Mouse (Mus musculus) ES-Bruce4 (cell line): Measurements from ENCODE around the gene Trip11. TPM values are rescaled to one million over a fixed set of nuclear protein-coding genes. Genes with fewer than 3 reads are reported as not detected.

Source experiments
- H3K27ac ChIP-seq: 2 replicates; pipeline ENCODE4 v1.5.1; 2012; ENCODE audit warnings: low read length, inconsistent platforms; ENCODE audit not compliant: insufficient read depth
- H3K27me3 ChIP-seq: 2 replicates; pipeline ENCODE4 v1.6.1; 2012; ENCODE audit warnings: mild to moderate bottlenecking, low read length, inconsistent platforms; ENCODE audit not compliant: control insufficient read depth, poor library complexity, insufficient read depth, severe bottlenecking
- H3K36me3 ChIP-seq: 2 replicates; pipeline ENCODE4 v1.6.1; 2012; ENCODE audit warnings: inconsistent platforms, mild to moderate bottlenecking, low read length, moderate library complexity; ENCODE audit not compliant: control insufficient read depth, poor library complexity, insufficient read depth, severe bottlenecking
- H3K4me1 ChIP-seq: one replicate; pipeline ENCODE4 v1.8.1; 2011; ENCODE audit warnings: low read length; ENCODE audit not compliant: control insufficient read depth, insufficient read depth
- H3K4me3 ChIP-seq: 2 replicates; pipeline ENCODE4 v1.5.1; 2011; ENCODE audit warnings: low read depth, mild to moderate bottlenecking, low read length
- H3K9ac ChIP-seq: 2 replicates; pipeline ENCODE4 v1.6.1; 2012; ENCODE audit warnings: low read depth, mild to moderate bottlenecking, inconsistent platforms; ENCODE audit not compliant: poor library complexity, severe bottlenecking
- H3K9me3 ChIP-seq: replicated peaks from 2 replicates; pipeline ENCODE4 v1.6.1; 2012; ENCODE audit warnings: mild to moderate bottlenecking, low read length, inconsistent platforms; ENCODE audit not compliant: control insufficient read depth, poor library complexity, insufficient read depth, severe bottlenecking
- CTCF ChIP-seq: IDR thresholded peaks from one replicate; pipeline ENCODE4 v1.8.1; 2011; ENCODE audit warnings: low read depth, low read length
- EP300 ChIP-seq: IDR thresholded peaks from 2 replicates; pipeline ENCODE4 v1.6.1; 2011; ENCODE audit warnings: low read depth, low read length; ENCODE audit not compliant: insufficient read depth
- POLR2A ChIP-seq: IDR thresholded peaks from one replicate; pipeline ENCODE4 v1.8.1; 2011; ENCODE audit warnings: low read length; ENCODE audit not compliant: insufficient read depth
- polyA plus RNA-seq: library from polyadenylated mRNA; stranded (reverse); fragments of >200 nt; gene quantifications from 2 replicates; pipeline ENCODE4 v1.2.4, GENCODE M21; 2011; ENCODE audit warnings: low read depth; ENCODE audit not compliant: missing spikeins, insufficient read depth, insufficient read length

The Trip11 gene
- polyA plus RNA-seq, 1 experiment: 23.7 TPM

DNA sequence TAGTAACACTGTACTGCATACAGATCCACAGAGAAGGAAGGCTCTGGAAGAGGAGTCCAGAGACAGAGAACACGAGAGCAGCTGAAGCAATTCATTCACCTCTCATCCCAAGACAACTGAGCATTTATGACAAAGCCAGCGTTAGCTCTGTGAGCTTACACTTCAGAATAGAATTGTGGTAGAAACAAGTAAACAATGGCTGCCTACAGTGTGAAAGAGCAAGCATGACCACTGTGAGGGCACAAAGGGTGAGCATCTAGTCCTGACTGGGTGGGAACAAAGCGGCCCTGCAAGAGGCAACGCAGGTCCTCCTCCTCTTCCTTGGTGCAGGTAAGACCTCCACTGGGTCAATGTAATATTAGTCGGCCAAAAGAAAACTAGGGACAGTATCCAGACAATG lies 22.0 kb downstream of the Trip11 start:
- no peak overlapping the region for H3K4me3 ChIP-seq
- no peak overlapping the region for H3K27ac ChIP-seq
- no peaks in the 10 kb centered on the region for H3K4me1 ChIP-seq
- H3K36me3 ChIP-seq: peaks cover 3% of the 10 kb centered on the region; the same call in 1 of the 2 replicates
- no peak for TF ChIP-seq EP300
- TF ChIP-seq CTCF: no peak
- no peak for TF ChIP-seq POLR2A
- H3K9me3 ChIP-seq: no peaks in the 10 kb centered on the region
- no peaks in the 10 kb centered on the region for H3K27me3 ChIP-seq
- H3K9ac ChIP-seq: no peak overlapping the region

GRCm38 (mm10) chr12:101889351-101889750 lies 23.7 kb downstream of the Trip11 start:
- no peaks in the 10 kb centered on the region for H3K27me3 ChIP-seq
- no peaks in the 10 kb centered on the region for H3K4me1 ChIP-seq
- H3K36me3 ChIP-seq: peaks cover 3% of the 10 kb centered on the region
- no peak overlapping the region for H3K9ac ChIP-seq
- H3K27ac ChIP-seq: no peak overlapping the region
- TF ChIP-seq EP300 (no peak), POLR2A (no peak), CTCF (no peak)
- no peaks in the 10 kb centered on the region for H3K9me3 ChIP-seq
- no peak overlapping the region for H3K4me3 ChIP-seq

GRCm38 (mm10) chr12:101888312-101888711 lies 24.8 kb downstream of the Trip11 start:
- no peak for TF ChIP-seq EP300
- TF ChIP-seq POLR2A: no peak
- no peak for TF ChIP-seq CTCF
- H3K27me3 ChIP-seq: no peaks in the 10 kb centered on the region

DNA sequence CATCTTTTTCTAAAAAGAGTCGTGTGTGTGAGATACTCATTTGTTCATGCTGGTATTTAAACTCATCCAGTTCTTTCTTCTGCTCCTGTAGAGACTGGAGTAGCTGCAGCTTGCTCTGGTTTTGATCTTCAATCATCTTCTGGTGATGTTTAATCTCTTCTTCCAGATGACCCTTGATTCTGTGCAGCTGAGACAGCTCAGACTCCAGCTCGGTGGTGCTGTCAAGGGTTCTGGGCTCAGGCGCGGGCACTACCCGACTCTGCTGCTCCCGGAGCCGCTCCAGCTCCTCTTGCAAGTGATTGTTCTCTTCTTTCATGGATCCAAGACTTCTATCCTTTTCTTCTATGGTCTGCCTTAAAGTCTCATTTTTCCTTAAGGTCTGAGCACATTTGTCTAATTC lies 28.1 kb downstream of the Trip11 start:
- Histone ChIP-seq H3K9ac (no peak overlapping the region), H3K27ac (no peak overlapping the region), H3K4me3 (no peak overlapping the region), H3K4me1 (no peaks in the 10 kb centered on the region), H3K36me3 (no peaks in the 10 kb centered on the region; the same call in none of the 2 replicates), H3K9me3 (no peaks in the 10 kb centered on the region), H3K27me3 (no peaks in the 10 kb centered on the region)
- TF ChIP-seq CTCF: no peak
- TF ChIP-seq EP300: no peak
- TF ChIP-seq POLR2A: no peak

More at GRCm38 (mm10) chr12:101888312-101888711, 24.8 kb downstream of the Trip11 start:
- H3K36me3 ChIP-seq: peaks cover 3% of the 10 kb centered on the region
- H3K4me3 ChIP-seq: no peak overlapping the region
- H3K9ac ChIP-seq: no peak overlapping the region
- H3K27ac ChIP-seq: no peak overlapping the region
- H3K9me3 ChIP-seq: no peaks in the 10 kb centered on the region
- no peaks in the 10 kb centered on the region for H3K4me1 ChIP-seq

- H3K9ac ChIP-seq: no peak overlapping the region
- peaks cover 6% of the 10 kb centered on the region; the same call in 1 of the 2 replicates for H3K36me3 ChIP-seq
- H3K4me1 ChIP-seq: no peaks in the 10 kb centered on the region
- H3K27ac ChIP-seq: no peak overlapping the region
- no peaks in the 10 kb centered on the region for H3K27me3 ChIP-seq
- H3K4me3 ChIP-seq: no peak overlapping the region
- no peak for TF ChIP-seq CTCF
- no peak for TF ChIP-seq EP300
- no peak for TF ChIP-seq POLR2A
- peaks cover 5% of the 10 kb centered on the region; the same call in 1 of the 2 replicates for H3K9me3 ChIP-seq
Observed at GRCm38 (mm10) chr12:101876374-101876773, 36.7 kb downstream of the Trip11 start.

GRCm38 (mm10) chr12:101875107-101875506 lies 38.0 kb downstream of the Trip11 start:
- TF ChIP-seq EP300 (no peak), CTCF (no peak)
- Histone ChIP-seq H3K9me3 (peaks cover 5% of the 10 kb centered on the region; the same call in 1 of the 2 replicates), H3K27me3 (no peaks in the 10 kb centered on the region), H3K4me3 (no peak overlapping the region), H3K9ac (no peak overlapping the region), H3K27ac (no peak overlapping the region), H3K36me3 (peaks cover 6% of the 10 kb centered on the region; the same call in 1 of the 2 replicates), H3K4me1 (no peaks in the 10 kb centered on the region)
